16 mouse cellular contexts compared by ENCODE assay signal in the genomic region with DNA sequence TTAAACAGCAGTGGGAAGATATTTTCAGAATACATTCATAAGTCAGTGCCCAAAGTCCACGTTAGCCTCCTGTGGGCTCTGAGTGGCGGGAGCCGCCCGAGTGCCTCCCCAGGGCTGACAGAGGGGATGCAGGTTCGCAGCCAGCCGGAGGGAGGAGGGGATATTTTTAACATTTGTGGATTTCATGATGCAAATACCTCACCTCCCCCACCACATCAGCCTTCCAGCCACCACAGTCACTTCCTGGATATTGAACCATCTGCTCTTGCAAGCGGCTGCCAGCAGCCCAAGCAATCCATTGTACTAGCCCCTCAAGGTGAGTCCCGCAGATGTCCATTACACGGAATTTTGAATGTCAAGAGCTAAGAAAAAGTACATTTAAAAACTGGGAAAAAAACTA.
A peak's percentile ranks its signal among the peaks of the same experiment; 100 is the strongest.
DNase-seq lines count a peak whose midpoint lies in the region; ATAC-seq and TF ChIP-seq lines count a peak whose summit lies in the region.
"Had no signal": no experiment of that assay in that cellular context is flagged by ENCODE, and none has a peak within 500 bp of the region (broad histone marks: within the 10 kb centered on the region; RNA-seq: fewer than 3 reads in every experiment).

No protein-coding gene starts in this region.

- no peak overlapping the region for H3K9ac ChIP-seq in liver, postnatal 0 days (replicated peaks)
- H3K9ac ChIP-seq: hindbrain, embryonic 12.5 days; limb, embryonic 13.5 days; midbrain, embryonic 13.5 days; neural tube, embryonic 13.5 days had no signal

- TF ChIP-seq CTCF in liver, postnatal 0 days (IDR thresholded peaks at IDR 0.05; ENCODE audit: low read depth): no peak
- no peak for TF ChIP-seq CTCF in kidney, adult 2 months (conservative IDR thresholded peaks at IDR 0.05; ENCODE audit: insufficient read depth, insufficient read length, low read depth, low read length)

- no peaks in the 10 kb centered on the region for H3K36me3 ChIP-seq in liver, postnatal 0 days (replicated peaks; ENCODE audit: insufficient read depth, low read length)
- H3K36me3 ChIP-seq in kidney, adult 2 months (ENCODE audit: control insufficient read depth, insufficient read depth, low read length): no peaks in the 10 kb centered on the region
- H3K36me3 ChIP-seq: hindbrain, embryonic 12.5 days; limb, embryonic 13.5 days; midbrain, embryonic 13.5 days; neural tube, embryonic 13.5 days had no signal

- peak; percentile 19 to 27 for DNase-seq in B cell, adult 2 months
- no peak for DNase-seq in liver, postnatal 0 days
- no peak for DNase-seq in cerebellum, adult 18-20 months
- DNase-seq in lung, adult 18-20 months: no peak
- no peak for DNase-seq in kidney, adult 2 months
- no peak for DNase-seq in gastrocnemius, adult 8-10 months (ENCODE audit: low spot score in 2 of 2)
- DNase-seq: cerebellum, adult 8-10 months; kidney, adult 11 months; kidney, postnatal 36 days; retina, postnatal 1 day had no signal

- H3K9me3 ChIP-seq in liver, postnatal 0 days (ENCODE audit: low read length): 0 out of 2 replicates have a peak, but pooled peaks cover 2% of the 10 kb centered on the region
- H3K9me3 ChIP-seq: limb, embryonic 13.5 days had no signal

- peak; percentile 50 for ATAC-seq in CD4-positive, CD25-positive, alpha-beta regulatory T cell, adult 4 months
- ATAC-seq in granulocyte monocyte progenitor cell, adult 5-6 weeks (replicated peaks; ENCODE audit: poor library complexity, severe bottlenecking): peak; percentile 36; the same call in 1 of the 2 replicates
- no peak for ATAC-seq in liver, postnatal 0 days
- ATAC-seq: midbrain, embryonic 13.5 days had no signal

- WGBS in liver, postnatal 0 days (ENCODE audit: insufficient replicate concordance): 32% methylated on average over 9 of the region's 9 CpGs
- 84% methylated on average over 9 of the region's 9 CpGs for WGBS in kidney, adult 2 months

- H3K27me3 ChIP-seq in liver, postnatal 0 days (ENCODE audit: insufficient read depth, low read length): no peaks in the 10 kb centered on the region
- H3K27me3 ChIP-seq in kidney, adult 2 months (replicated peaks; ENCODE audit: control insufficient read depth, insufficient read depth, low read length): no peaks in the 10 kb centered on the region
- H3K27me3 ChIP-seq: hindbrain, embryonic 12.5 days; limb, embryonic 13.5 days; midbrain, embryonic 13.5 days; neural tube, embryonic 13.5 days had no signal

- H3K4me2 ChIP-seq in liver, postnatal 0 days (ENCODE audit: low read depth, low read length): peak overlapping the region; percentile 47
- H3K4me2 ChIP-seq: hindbrain, embryonic 12.5 days; limb, embryonic 13.5 days; midbrain, embryonic 13.5 days; neural tube, embryonic 13.5 days had no signal

- peaks cover 26% of the 10 kb centered on the region for H3K4me1 ChIP-seq in liver, postnatal 0 days (ENCODE audit: insufficient read depth)
- H3K4me1 ChIP-seq in kidney, adult 2 months (ENCODE audit: control insufficient read depth, insufficient read depth, low read length): no peaks in the 10 kb centered on the region

- H3K27ac ChIP-seq in liver, postnatal 0 days (ENCODE audit: low read depth): peak overlapping the region; percentile 76
- H3K27ac ChIP-seq in kidney, adult 2 months (ENCODE audit: insufficient read depth, low read depth, low read length): no peak overlapping the region
- H3K27ac ChIP-seq: hindbrain, embryonic 12.5 days; limb, embryonic 13.5 days; midbrain, embryonic 13.5 days; neural tube, embryonic 13.5 days had no signal

- TF ChIP-seq EP300 in liver, postnatal 0 days (IDR thresholded peaks at IDR 0.05; ENCODE audit: low read depth): no peak

- H3K4me3 ChIP-seq in liver, postnatal 0 days (ENCODE audit: low read depth, low read length): peak overlapping the region; percentile 8; the same call in 1 of the 2 replicates
- H3K4me3 ChIP-seq in kidney, adult 2 months (ENCODE audit: insufficient read depth, low read depth, low read length): no peak overlapping the region
- H3K4me3 ChIP-seq: hindbrain, embryonic 12.5 days; limb, embryonic 13.5 days; midbrain, embryonic 13.5 days; neural tube, embryonic 13.5 days had no signal

- no peak for TF ChIP-seq POLR2A in kidney, adult 2 months (IDR thresholded peaks at IDR 0.05; ENCODE audit: low read depth, low read length)

Comparison
In these comparisons a context has a peak if more than half of its experiments do, and no peak if none do; other contexts are left out.
1. DNase-seq: peak in B cell, adult 2 months (2 of 2); none in liver, postnatal 0 days (single experiment), cerebellum, adult 18-20 months (0 of 2), lung, adult 18-20 months (0 of 2), kidney, adult 2 months (single experiment) and gastrocnemius, adult 8-10 months (0 of 2).